Mouse (Mus musculus): Measurements from ENCODE around the gene Ccr7. TPM values are rescaled to one million over a fixed set of nuclear protein-coding genes. Genes with fewer than 3 reads are reported as not detected.

The Ccr7 gene
- polyA plus RNA-seq, 1 experiment = 19.7 TPM

DNA sequence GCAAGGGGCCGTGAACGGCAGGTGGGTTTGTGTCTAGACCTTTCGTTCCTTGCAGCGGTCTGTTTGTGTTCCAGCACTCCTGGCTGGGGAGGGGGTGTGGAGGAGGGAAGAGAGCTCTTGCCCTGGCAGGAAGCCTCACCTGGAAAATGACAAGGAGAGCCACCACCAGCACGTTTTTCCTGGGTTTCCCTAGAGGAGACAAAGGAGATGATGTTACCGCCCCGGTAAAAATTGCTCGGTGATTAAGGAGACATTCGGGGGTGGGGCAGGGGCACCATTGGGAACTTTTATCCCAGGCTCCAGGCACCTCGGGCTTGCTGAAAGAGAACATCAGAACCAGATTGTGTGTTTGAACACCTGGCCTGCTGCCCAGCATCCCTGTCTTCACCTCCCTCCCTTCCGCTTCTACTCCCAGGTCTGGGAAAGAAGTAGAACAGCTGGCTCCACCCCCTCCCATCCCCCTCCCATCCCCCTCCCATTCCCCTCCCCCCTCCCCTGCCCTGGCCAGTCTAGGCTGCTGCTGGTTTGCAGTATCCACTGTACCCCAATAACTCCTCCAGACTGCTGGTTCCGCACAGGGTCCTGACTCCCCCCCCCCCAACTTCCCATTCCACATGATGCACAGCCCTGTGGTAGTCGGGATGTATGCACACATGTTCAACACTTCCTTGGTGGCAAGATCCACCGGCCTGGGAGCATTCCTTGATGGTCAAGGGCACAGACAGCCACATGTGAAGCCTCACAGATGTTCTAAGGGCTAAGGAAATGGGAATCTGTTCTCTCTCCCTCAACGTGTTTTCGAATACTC lies 5.8 kb downstream of the Ccr7 start:
- 22% methylated on average over 16 of the region's 16 CpGs for WGBS
- DNase-seq = no peak
- Histone ChIP-seq H3K4me1 (ENCODE audit: control insufficient read depth, insufficient read depth, low read length) (peaks cover 13% of the 10 kb centered on the region), H3K4me3 (replicated peaks; ENCODE audit: extremely low read depth, low read depth, low read length) (no peak overlapping the region)
- no peak for TF ChIP-seq CTCF (IDR thresholded peaks at IDR 0.05; ENCODE audit: insufficient read depth, low read length)
- TF ChIP-seq POLR2A (IDR thresholded peaks at IDR 0.05; ENCODE audit: borderline replicate concordance, extremely low read depth, low read depth, low read length) = no peak

GRCm38 (mm10) chr11:99148400-99148799 lies 6.5 kb downstream of the Ccr7 start:
- no peak for DNase-seq
- TF ChIP-seq CTCF (IDR thresholded peaks at IDR 0.05; ENCODE audit: insufficient read depth, low read length) (no peak), POLR2A (IDR thresholded peaks at IDR 0.05; ENCODE audit: borderline replicate concordance, extremely low read depth, low read depth, low read length) (no peak)
- H3K4me3 ChIP-seq (replicated peaks; ENCODE audit: extremely low read depth, low read depth, low read length) = no peak overlapping the region
- WGBS = 62% methylated on average over 8 of the region's 8 CpGs
- peaks cover 13% of the 10 kb centered on the region for H3K4me1 ChIP-seq (ENCODE audit: control insufficient read depth, insufficient read depth, low read length)

DNA sequence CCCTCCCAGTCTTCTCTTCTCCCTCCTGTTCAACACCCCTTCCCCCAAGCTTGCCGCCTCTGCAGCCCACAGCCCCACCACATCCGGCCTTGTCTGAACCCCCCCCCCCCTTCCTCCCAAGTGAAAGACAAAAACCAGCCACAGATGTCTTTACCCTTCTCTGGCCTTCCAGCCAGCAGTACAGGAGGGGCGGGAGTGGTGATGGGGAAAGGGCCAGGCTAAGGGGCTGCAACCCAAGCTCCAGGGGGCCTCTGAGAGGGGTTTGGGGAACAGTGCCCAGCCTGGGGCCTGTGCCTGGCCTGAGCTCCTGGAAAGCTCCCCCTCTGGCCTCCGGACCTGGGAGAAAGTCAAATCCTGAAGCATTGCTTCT lies 7.0 kb downstream of the Ccr7 start:
- H3K4me3 ChIP-seq (replicated peaks; ENCODE audit: extremely low read depth, low read depth, low read length) = no peak overlapping the region

GRCm38 (mm10) chr11:99147041-99147919 lies 7.6 kb downstream of the Ccr7 start:
- DNase-seq = no peak

More for the DNA sequence above, 7.0 kb downstream of the Ccr7 start:
- TF ChIP-seq POLR2A (IDR thresholded peaks at IDR 0.05; ENCODE audit: borderline replicate concordance, extremely low read depth, low read depth, low read length) = no peak
- TF ChIP-seq CTCF (IDR thresholded peaks at IDR 0.05; ENCODE audit: insufficient read depth, low read length) = no peak
- peaks cover 13% of the 10 kb centered on the region for H3K4me1 ChIP-seq (ENCODE audit: control insufficient read depth, insufficient read depth, low read length)
- WGBS = 50% methylated on average over 4 of the region's 4 CpGs
- DNase-seq = no peak

DNA sequence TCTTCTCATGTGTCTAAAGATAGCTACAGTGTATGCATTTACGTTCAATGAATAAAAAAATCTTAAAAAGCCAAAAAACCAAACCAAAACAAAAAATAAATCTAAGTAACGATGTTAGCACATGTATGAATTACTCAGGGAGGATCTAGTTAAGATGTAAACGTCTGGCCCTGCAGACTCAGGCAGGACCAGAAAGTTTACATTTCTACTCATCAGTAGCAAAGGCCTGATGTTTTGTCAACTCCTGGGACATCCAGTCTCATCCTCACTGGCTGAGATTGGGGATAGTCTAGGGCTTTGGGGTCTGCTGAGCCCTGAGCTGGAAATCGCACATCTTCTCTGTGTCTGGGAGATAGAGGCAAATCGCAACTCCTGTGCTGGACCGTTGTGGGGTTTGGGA lies 8.3 kb downstream of the Ccr7 start:
- peaks cover 13% of the 10 kb centered on the region for H3K4me1 ChIP-seq (ENCODE audit: control insufficient read depth, insufficient read depth, low read length)
- DNase-seq = no peak
- 75% methylated on average over 6 of the region's 6 CpGs for WGBS

More at GRCm38 (mm10) chr11:99147041-99147919, 7.6 kb downstream of the Ccr7 start:
- WGBS = 33% methylated on average over 17 of the region's 17 CpGs
- H3K4me3 ChIP-seq (replicated peaks; ENCODE audit: extremely low read depth, low read depth, low read length) = no peak overlapping the region
- TF ChIP-seq CTCF (IDR thresholded peaks at IDR 0.05; ENCODE audit: insufficient read depth, low read length) (no peak), POLR2A (IDR thresholded peaks at IDR 0.05; ENCODE audit: borderline replicate concordance, extremely low read depth, low read depth, low read length) (no peak)
- H3K4me1 ChIP-seq (ENCODE audit: control insufficient read depth, insufficient read depth, low read length) = peaks cover 13% of the 10 kb centered on the region

DNA sequence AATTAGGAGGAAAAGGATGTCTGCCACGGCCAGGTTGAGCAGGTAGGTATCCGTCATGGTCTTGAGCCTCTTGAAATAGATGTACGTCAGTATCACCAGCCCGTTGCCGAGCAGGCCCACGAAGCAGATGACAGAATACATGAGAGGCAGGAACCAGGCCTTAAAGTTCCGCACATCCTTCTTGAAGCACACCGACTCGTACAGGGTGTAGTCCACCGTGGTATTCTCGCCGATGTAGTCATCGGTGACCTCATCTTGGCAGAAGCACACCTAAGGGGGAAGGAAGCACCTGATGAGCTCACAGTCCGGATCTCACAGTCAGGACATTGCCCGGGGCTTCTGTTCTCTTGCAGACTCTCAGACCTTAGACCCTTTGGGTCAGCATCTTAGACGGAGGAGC lies 9.1 kb downstream of the Ccr7 start:
- Histone ChIP-seq H3K4me3 (replicated peaks; ENCODE audit: extremely low read depth, low read depth, low read length) (no peak overlapping the region), H3K4me1 (ENCODE audit: control insufficient read depth, insufficient read depth, low read length) (peaks cover 13% of the 10 kb centered on the region)
- 93% methylated on average over 16 of the region's 16 CpGs for WGBS
- DNase-seq = no peak
- TF ChIP-seq POLR2A (IDR thresholded peaks at IDR 0.05; ENCODE audit: borderline replicate concordance, extremely low read depth, low read depth, low read length) (no peak), CTCF (IDR thresholded peaks at IDR 0.05; ENCODE audit: insufficient read depth, low read length) (no peak)

More for the DNA sequence above, 8.3 kb downstream of the Ccr7 start:
- no peak overlapping the region for H3K4me3 ChIP-seq (replicated peaks; ENCODE audit: extremely low read depth, low read depth, low read length)
- TF ChIP-seq POLR2A (IDR thresholded peaks at IDR 0.05; ENCODE audit: borderline replicate concordance, extremely low read depth, low read depth, low read length) (no peak), CTCF (IDR thresholded peaks at IDR 0.05; ENCODE audit: insufficient read depth, low read length) (no peak)

GRCm38 (mm10) chr11:99144940-99145339 lies 9.9 kb downstream of the Ccr7 start:
- Histone ChIP-seq H3K4me1 (ENCODE audit: control insufficient read depth, insufficient read depth, low read length) (peaks cover 13% of the 10 kb centered on the region), H3K4me3 (replicated peaks; ENCODE audit: extremely low read depth, low read depth, low read length) (no peak overlapping the region)
- 75% methylated on average over 23 of the region's 23 CpGs for whole genome bisulfite sequencing
- DNase-seq = no peak
- TF ChIP-seq POLR2A (IDR thresholded peaks at IDR 0.05; ENCODE audit: borderline replicate concordance, extremely low read depth, low read depth, low read length) = no peak
- no peak for TF ChIP-seq CTCF (IDR thresholded peaks at IDR 0.05; ENCODE audit: insufficient read depth, low read length)

- DNase-seq = no peak
- WGBS = 40% methylated on average over 5 of the region's 5 CpGs
- no peak for TF ChIP-seq CTCF (IDR thresholded peaks at IDR 0.05; ENCODE audit: insufficient read depth, low read length)
- Histone ChIP-seq H3K4me3 (replicated peaks; ENCODE audit: extremely low read depth, low read depth, low read length) (no peak overlapping the region), H3K4me1 (ENCODE audit: control insufficient read depth, insufficient read depth, low read length) (peaks cover 10% of the 10 kb centered on the region)
These were observed 10.4 kb downstream of the Ccr7 start for GRCm38 (mm10) chr11:99144456-99144855.

- Histone ChIP-seq H3K4me1 (ENCODE audit: control insufficient read depth, insufficient read depth, low read length) (peaks cover 9% of the 10 kb centered on the region; the same call in 1 of the 2 replicates), H3K4me3 (replicated peaks; ENCODE audit: extremely low read depth, low read depth, low read length) (no peak overlapping the region)
- no peak for TF ChIP-seq POLR2A (IDR thresholded peaks at IDR 0.05; ENCODE audit: borderline replicate concordance, extremely low read depth, low read depth, low read length)
- TF ChIP-seq CTCF (IDR thresholded peaks at IDR 0.05; ENCODE audit: insufficient read depth, low read length) = no peak
- WGBS = 53% methylated on average over 16 of the region's 16 CpGs
- DNase-seq = no peak
These were observed 11.5 kb downstream of the Ccr7 start for GRCm38 (mm10) chr11:99143123-99144082.

All from lung, adult 2 months (tissue).